Mouse (Mus musculus) adipocyte (in vitro differentiated cells): ENCODE measurements around the gene Mamdc2.
A peak's percentile ranks its signal among the peaks of the same experiment; 100 is the strongest.

Experiments
- DNase-seq: peaks from one replicate; pipeline ENCODE4 v3.0.0-alpha.2; 2016; ENCODE audit warnings: low spot score

Gene Mamdc2

GRCm38 (mm10) chr19:23434433-23434832 is 13.8 kb downstream of the Mamdc2 start:
- DNase-seq = no peak

GRCm38 (mm10) chr19:23417668-23418067 is 30.6 kb downstream of the Mamdc2 start:
- DNase-seq = no peak

GRCm38 (mm10) chr19:23410800-23411199 is 37.4 kb downstream of the Mamdc2 start:
- DNase-seq = no peak

- no peak for DNase-seq
Measured at GRCm38 (mm10) chr19:23410328-23410727, 37.9 kb downstream of the Mamdc2 start.

GRCm38 (mm10) chr19:23401469-23402135 is 46.6 kb downstream of the Mamdc2 start:
- peak; percentile 42 for DNase-seq

GRCm38 (mm10) chr19:23400485-23400884 is 47.8 kb downstream of the Mamdc2 start:
- peak; percentile 99 for DNase-seq

GRCm38 (mm10) chr19:23395956-23396355 is 52.3 kb downstream of the Mamdc2 start:
- peak; percentile 47 for DNase-seq

GRCm38 (mm10) chr19:23394597-23394996 is 53.6 kb downstream of the Mamdc2 start:
- DNase-seq = no peak

GRCm38 (mm10) chr19:23388862-23389272 is 59.4 kb downstream of the Mamdc2 start:
- DNase-seq = no peak

- DNase-seq = no peak
Measured at GRCm38 (mm10) chr19:23388083-23388861, 60.0 kb downstream of the Mamdc2 start.

GRCm38 (mm10) chr19:23382396-23382795 is 65.8 kb downstream of the Mamdc2 start:
- no peak for DNase-seq

GRCm38 (mm10) chr19:23380968-23381367 is 67.3 kb downstream of the Mamdc2 start:
- no peak for DNase-seq

- no peak for DNase-seq
Measured at GRCm38 (mm10) chr19:23379752-23380504, 68.3 kb downstream of the Mamdc2 start.

- DNase-seq = no peak
Measured at GRCm38 (mm10) chr19:23376536-23377201, 71.6 kb downstream of the Mamdc2 start.

GRCm38 (mm10) chr19:23374941-23375656 is 73.1 kb downstream of the Mamdc2 start:
- DNase-seq = peak; percentile 22

GRCm38 (mm10) chr19:23373728-23374127 is 74.5 kb downstream of the Mamdc2 start:
- DNase-seq = no peak

GRCm38 (mm10) chr19:23373287-23373686 is 75.0 kb downstream of the Mamdc2 start:
- peak; percentile 68 for DNase-seq

- DNase-seq = no peak
Measured at GRCm38 (mm10) chr19:23369275-23369674, 79.0 kb downstream of the Mamdc2 start.

- DNase-seq = no peak
Measured at GRCm38 (mm10) chr19:23362006-23362405, 86.2 kb downstream of the Mamdc2 start.

GRCm38 (mm10) chr19:23361124-23361523 is 87.1 kb downstream of the Mamdc2 start:
- DNase-seq = peak; percentile 27

GRCm38 (mm10) chr19:23360536-23360935 is 87.7 kb downstream of the Mamdc2 start:
- no peak for DNase-seq
